Mouse (Mus musculus): ENCODE results near the gene Rbms3.

DNA sequence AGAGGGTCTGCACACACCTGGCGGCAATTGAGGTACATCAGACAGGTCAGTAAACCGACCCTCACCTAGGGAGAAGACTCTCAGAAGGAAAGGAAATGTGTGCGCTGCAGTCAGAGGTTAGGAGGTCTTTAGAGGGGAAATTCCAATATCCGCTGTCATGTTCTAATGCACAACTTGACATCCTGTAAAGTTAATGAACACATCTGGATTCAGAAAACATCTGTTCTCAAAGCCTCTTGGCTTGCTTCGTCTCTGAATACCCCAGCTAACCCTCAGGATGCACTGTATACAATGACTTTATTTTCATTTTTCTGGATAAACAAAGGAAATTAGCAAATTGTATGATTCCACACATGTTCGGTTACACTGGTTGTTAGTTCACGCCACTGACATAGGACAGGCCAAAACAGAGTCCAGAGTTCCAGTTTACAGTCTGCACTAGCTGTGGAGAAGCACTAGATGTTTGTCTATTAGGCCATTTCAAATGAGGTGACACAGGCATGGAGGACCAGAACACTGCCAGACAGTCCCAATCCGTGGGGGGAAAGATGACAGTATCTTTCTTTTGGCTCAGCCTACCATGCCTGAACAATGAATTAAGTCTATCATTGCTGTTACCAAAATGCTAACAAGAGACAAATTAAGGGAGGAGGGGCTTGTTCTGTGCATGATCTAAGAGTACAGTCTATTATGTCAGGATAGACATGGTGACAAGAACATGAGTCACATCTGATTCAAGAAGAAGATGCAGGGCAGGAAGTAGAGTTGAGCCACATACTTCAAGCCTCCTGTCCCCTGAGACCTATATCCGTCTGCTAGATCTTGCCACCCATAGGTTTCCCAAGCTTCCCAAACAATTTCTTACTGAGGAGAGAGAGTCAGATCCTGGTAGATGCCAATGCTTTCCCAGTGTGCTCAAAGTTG is 538.2 kb downstream of the Rbms3 start:
- TF ChIP-seq CTCF (IDR thresholded peaks at IDR 0.05; ENCODE audit: control insufficient read depth, insufficient read depth, low read length) (no peak), POLR2A (IDR thresholded peaks at IDR 0.05; ENCODE audit: borderline replicate concordance, control insufficient read depth, low read depth, low read length) (no peak)

Measured in bone marrow, adult 2 months (tissue).